Mouse (Mus musculus): ENCODE measurements around the gene Rspry1. TPM values are rescaled to one million over a fixed set of nuclear protein-coding genes. Genes with fewer than 3 reads are reported as not detected.

Gene Rspry1
- polyA plus RNA-seq, 1 experiment: 23.8 TPM

DNA sequence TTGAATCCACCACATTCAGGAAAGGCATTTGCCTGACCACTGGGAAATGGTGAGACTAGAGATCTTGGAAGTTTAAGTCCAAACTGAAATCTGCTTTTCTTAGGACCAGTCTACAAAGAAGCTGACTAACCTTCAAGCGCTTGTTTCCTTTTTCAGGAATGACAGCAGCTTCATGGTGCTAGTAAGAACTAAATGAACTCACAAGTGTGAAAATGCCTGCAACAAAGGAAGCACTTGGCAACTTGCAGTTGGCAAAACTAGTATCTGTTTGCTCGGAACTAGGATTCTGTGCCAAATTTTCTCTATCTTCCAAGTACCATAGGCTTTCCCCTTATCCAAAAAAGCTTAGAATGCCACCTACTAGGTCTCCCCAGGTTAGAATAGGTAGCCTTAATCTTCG, 44.4 kb downstream of the Rspry1 start:
- TF ChIP-seq POLR2A (IDR thresholded peaks at IDR 0.05; ENCODE audit: borderline replicate concordance, low read depth, low read length) (no peak), CTCF (IDR thresholded peaks at IDR 0.05; ENCODE audit: low read depth, low read length) (no peak)
- no peak overlapping the region for H3K27ac ChIP-seq (ENCODE audit: insufficient read depth, low read depth, low read length)
- H3K4me1 ChIP-seq (ENCODE audit: control insufficient read depth, insufficient read depth, low read length): peaks cover 2% of the 10 kb centered on the region; the same call in 1 of the 2 replicates
- H3K4me3 ChIP-seq (ENCODE audit: insufficient read depth, low read length): no peak overlapping the region

- H3K27ac ChIP-seq (ENCODE audit: insufficient read depth, low read depth, low read length): no peak overlapping the region
- no peak overlapping the region for H3K4me3 ChIP-seq (ENCODE audit: insufficient read depth, low read length)
- peaks cover 2% of the 10 kb centered on the region; the same call in 1 of the 2 replicates for H3K4me1 ChIP-seq (ENCODE audit: control insufficient read depth, insufficient read depth, low read length)
- TF ChIP-seq CTCF (IDR thresholded peaks at IDR 0.05; ENCODE audit: low read depth, low read length): no peak
- TF ChIP-seq POLR2A (IDR thresholded peaks at IDR 0.05; ENCODE audit: borderline replicate concordance, low read depth, low read length): no peak
Observed at GRCm38 (mm10) chr8:94649496-94649895, 47.8 kb downstream of the Rspry1 start.

GRCm38 (mm10) chr8:94652951-94653350, 51.2 kb downstream of the Rspry1 start:
- H3K4me1 ChIP-seq (ENCODE audit: control insufficient read depth, insufficient read depth, low read length): peaks cover under 1% of the 10 kb centered on the region; the same call in 1 of the 2 replicates
- no peak overlapping the region for H3K4me3 ChIP-seq (ENCODE audit: insufficient read depth, low read length)
- no peak for TF ChIP-seq CTCF (IDR thresholded peaks at IDR 0.05; ENCODE audit: low read depth, low read length)
- no peak for TF ChIP-seq POLR2A (IDR thresholded peaks at IDR 0.05; ENCODE audit: borderline replicate concordance, low read depth, low read length)

GRCm38 (mm10) chr8:94654994-94655393, 53.3 kb downstream of the Rspry1 start:
- H3K4me1 ChIP-seq (ENCODE audit: control insufficient read depth, insufficient read depth, low read length): no peaks in the 10 kb centered on the region
- TF ChIP-seq CTCF (IDR thresholded peaks at IDR 0.05; ENCODE audit: low read depth, low read length): no peak
- no peak for TF ChIP-seq POLR2A (IDR thresholded peaks at IDR 0.05; ENCODE audit: borderline replicate concordance, low read depth, low read length)
- H3K4me3 ChIP-seq (ENCODE audit: insufficient read depth, low read length): no peak overlapping the region
- H3K27ac ChIP-seq (ENCODE audit: insufficient read depth, low read depth, low read length): no peak overlapping the region

More at GRCm38 (mm10) chr8:94652951-94653350, 51.2 kb downstream of the Rspry1 start:
- no peak overlapping the region for H3K27ac ChIP-seq (ENCODE audit: insufficient read depth, low read depth, low read length)

DNA sequence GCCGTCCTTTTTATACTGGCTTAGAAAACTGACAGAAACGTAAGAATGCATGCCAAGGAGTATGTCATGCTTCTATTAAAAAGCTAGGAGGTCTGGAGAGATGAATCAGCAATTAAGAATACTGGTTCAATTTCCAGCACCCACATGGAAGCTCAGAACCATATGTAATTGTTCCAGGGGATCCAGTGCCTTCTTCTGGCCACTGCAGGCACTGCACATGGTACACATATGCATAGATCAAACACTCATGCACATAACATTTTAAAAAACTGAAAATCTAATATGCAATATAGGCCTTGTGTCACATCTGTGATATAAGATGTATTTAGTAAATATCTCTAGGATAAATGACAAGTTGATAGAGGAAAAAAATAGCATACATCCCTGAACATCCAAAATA, 56.3 kb downstream of the Rspry1 start:
- H3K4me1 ChIP-seq (ENCODE audit: control insufficient read depth, insufficient read depth, low read length): no peaks in the 10 kb centered on the region
- TF ChIP-seq CTCF (IDR thresholded peaks at IDR 0.05; ENCODE audit: low read depth, low read length) (no peak), POLR2A (IDR thresholded peaks at IDR 0.05; ENCODE audit: borderline replicate concordance, low read depth, low read length) (no peak)
- no peak overlapping the region for H3K4me3 ChIP-seq (ENCODE audit: insufficient read depth, low read length)

GRCm38 (mm10) chr8:94660418-94660817, 58.7 kb downstream of the Rspry1 start:
- H3K27ac ChIP-seq (ENCODE audit: insufficient read depth, low read depth, low read length): no peak overlapping the region
- no peak overlapping the region for H3K4me3 ChIP-seq (ENCODE audit: insufficient read depth, low read length)
- H3K4me1 ChIP-seq (ENCODE audit: control insufficient read depth, insufficient read depth, low read length): no peaks in the 10 kb centered on the region
- TF ChIP-seq POLR2A (IDR thresholded peaks at IDR 0.05; ENCODE audit: borderline replicate concordance, low read depth, low read length): no peak
- no peak for TF ChIP-seq CTCF (IDR thresholded peaks at IDR 0.05; ENCODE audit: low read depth, low read length)

More for the DNA sequence above, 56.3 kb downstream of the Rspry1 start:
- no peak overlapping the region for H3K27ac ChIP-seq (ENCODE audit: insufficient read depth, low read depth, low read length)

- no peak overlapping the region for H3K4me3 ChIP-seq (ENCODE audit: insufficient read depth, low read length)
- TF ChIP-seq POLR2A (IDR thresholded peaks at IDR 0.05; ENCODE audit: borderline replicate concordance, low read depth, low read length) (no peak), CTCF (IDR thresholded peaks at IDR 0.05; ENCODE audit: low read depth, low read length) (no peak)
- H3K4me1 ChIP-seq (ENCODE audit: control insufficient read depth, insufficient read depth, low read length): peaks cover 5% of the 10 kb centered on the region; the same call in 1 of the 2 replicates
- H3K27ac ChIP-seq (ENCODE audit: insufficient read depth, low read depth, low read length): no peak overlapping the region
Observed at GRCm38 (mm10) chr8:94664722-94665121, 63.0 kb downstream of the Rspry1 start.

DNA sequence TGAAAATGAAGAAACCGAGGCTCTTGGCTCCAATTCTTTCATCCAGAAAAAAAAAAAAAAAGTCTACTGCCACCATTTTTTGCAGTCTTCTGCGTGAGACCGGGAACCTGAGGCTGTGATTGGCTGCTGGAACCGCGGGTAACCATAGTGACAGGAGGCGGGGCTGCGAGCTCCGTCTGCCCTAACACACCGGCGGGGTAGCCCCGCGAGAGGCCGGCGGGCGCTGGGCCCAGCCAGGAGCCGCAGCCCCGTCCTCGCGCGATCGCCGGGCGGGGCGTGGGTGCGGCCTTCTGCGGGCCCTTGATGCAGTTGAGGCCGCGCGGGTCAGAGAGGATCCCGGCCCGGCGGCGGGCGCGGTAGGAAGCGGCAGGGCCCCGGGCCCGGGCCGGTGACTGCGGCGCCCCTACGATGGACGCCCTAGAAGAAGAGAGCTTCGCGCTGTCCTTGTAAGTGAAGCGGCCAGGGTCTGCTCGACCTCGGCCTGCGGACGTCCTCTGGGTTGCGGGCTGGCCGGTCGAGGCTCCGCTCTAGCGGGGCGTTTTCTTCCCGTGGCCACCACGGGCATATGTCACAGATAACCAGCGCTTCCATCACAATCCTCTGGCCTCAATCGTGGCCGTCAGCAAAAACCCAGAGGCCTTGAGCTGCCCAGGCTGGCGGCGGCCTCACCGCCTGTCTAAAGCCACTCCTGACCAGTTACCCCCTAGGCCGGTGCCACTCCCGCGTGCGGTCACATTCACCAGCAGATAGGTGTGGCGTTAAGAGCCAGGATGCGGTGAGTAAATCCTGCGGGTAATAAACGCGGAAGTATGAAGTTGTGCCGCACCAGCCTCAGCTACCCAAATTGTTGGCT, 64.9 kb downstream of the Rspry1 start, which contains the start of gene Arl2bp:
TSS of gene Arl2bp (plus strand) at position 145 of the 853 bp plus-strand sequence.
- no peak for TF ChIP-seq POLR2A (IDR thresholded peaks at IDR 0.05; ENCODE audit: borderline replicate concordance, low read depth, low read length)
- TF ChIP-seq CTCF (IDR thresholded peaks at IDR 0.05; ENCODE audit: low read depth, low read length): no peak
- Histone ChIP-seq H3K4me1 (ENCODE audit: control insufficient read depth, insufficient read depth, low read length) (peaks cover 5% of the 10 kb centered on the region; the same call in 1 of the 2 replicates), H3K4me3 (ENCODE audit: insufficient read depth, low read length) (peak within 1 kb of the TSS; percentile 63), H3K27ac (ENCODE audit: insufficient read depth, low read depth, low read length) (peak within 1 kb of the TSS; percentile 29; the same call in 1 of the 2 replicates)

DNA sequence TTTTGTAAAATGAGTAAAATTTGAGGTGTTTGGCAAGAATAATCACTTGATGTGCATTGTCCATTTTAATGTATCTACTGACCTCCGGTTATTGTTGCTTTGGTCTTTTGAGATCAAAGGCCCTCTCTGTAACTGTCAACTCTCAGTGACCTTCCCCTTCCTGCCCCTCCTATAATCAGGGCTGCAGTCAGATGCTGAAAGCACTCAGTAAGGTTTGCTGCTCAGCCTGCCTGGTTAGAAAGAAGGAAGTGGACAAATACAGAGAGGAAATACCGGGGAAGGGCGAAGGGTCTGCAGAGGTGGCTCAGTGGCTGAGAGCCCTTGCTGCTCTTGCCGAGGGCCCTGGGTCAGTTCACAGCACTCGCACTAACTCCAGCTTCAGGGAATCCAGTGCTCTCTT, 72.6 kb downstream of the Rspry1 start:
- Histone ChIP-seq H3K27ac (ENCODE audit: insufficient read depth, low read depth, low read length) (no peak overlapping the region), H3K4me1 (ENCODE audit: control insufficient read depth, insufficient read depth, low read length) (peaks cover 2% of the 10 kb centered on the region; the same call in 1 of the 2 replicates), H3K4me3 (ENCODE audit: insufficient read depth, low read length) (no peak overlapping the region)
- no peak for TF ChIP-seq POLR2A (IDR thresholded peaks at IDR 0.05; ENCODE audit: borderline replicate concordance, low read depth, low read length)
- no peak for TF ChIP-seq CTCF (IDR thresholded peaks at IDR 0.05; ENCODE audit: low read depth, low read length)

DNA sequence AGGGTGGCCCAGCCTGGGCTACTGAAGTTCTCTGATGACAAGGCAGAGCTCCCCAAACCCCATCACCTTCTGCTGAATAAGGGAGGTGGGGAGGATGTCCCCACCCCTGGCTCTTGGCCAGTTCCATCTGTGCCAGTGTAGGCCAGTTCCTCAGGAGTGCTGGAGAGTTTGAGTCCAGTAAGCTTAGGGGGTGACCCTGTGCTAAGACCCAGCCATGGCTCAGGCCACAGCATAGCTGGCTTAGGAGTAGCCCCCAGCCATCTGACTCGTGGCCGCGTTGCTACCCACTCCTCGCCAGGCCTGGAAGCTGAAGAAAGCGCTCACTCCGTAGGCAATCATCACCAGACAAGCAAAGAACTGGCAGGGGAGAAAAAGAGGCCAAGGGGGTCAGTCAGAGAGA, 74.2 kb downstream of the Rspry1 start:
- H3K27ac ChIP-seq (ENCODE audit: insufficient read depth, low read depth, low read length): no peak overlapping the region
- H3K4me1 ChIP-seq (ENCODE audit: control insufficient read depth, insufficient read depth, low read length): peaks cover 2% of the 10 kb centered on the region; the same call in 1 of the 2 replicates
- H3K4me3 ChIP-seq (ENCODE audit: insufficient read depth, low read length): no peak overlapping the region
- TF ChIP-seq CTCF (IDR thresholded peaks at IDR 0.05; ENCODE audit: low read depth, low read length) (no peak), POLR2A (IDR thresholded peaks at IDR 0.05; ENCODE audit: borderline replicate concordance, low read depth, low read length) (no peak)

Measured in bone marrow macrophage, adult 2 months (primary cell).